Mouse (Mus musculus) skeletal muscle tissue, adult 2 months (tissue): ENCODE results near the gene Gm34653.
"Not testable (repeated sequence)": the region's sequence is repeated elsewhere in the genome, so short reads cannot be mapped to it uniquely, and the experiment has no call there.

Source experiments
- DNase-seq: peaks from one replicate; pipeline ENCODE4 v3.0.0-alpha.2; 2012; ENCODE audit warnings: low read depth, low spot score

Gm34653 gene

DNA sequence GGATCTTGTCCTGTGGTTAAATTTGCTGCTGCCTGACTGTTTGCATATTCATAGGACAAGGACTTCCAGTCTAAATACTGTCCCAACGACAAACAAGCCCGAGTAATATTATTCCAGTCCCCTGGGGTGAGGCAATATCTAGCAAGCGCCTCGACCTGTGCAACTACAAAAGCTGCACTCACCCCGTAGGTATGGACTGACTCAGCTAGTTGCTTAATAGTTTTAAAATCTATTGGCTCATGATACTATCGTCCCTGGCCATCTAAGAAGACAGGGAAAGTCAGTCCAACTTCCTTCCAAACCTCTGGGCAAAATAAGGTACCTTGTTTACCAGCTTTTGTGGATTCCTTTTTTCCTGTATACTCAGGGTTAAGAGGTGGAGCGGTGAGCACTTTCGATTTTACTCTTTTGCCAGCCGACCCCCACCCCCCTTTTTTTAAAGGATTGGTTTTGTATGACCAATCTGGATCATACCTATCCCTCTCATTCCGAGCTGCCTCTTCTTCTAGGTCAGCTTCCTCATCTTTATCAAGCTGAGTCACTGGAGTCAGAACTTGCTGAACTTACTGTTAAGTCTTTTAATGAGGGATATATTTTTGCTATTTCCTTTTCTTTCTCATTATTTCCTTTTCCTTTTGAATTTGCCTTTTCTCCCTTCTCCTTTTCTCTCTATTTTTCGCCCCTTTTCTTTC is at the start of gene Gm34653:
Gene Gm34653, plus strand, starts transcription at position 242 of the 692 bp plus-strand sequence.
- not testable (repeated sequence) for DNase-seq

DNA sequence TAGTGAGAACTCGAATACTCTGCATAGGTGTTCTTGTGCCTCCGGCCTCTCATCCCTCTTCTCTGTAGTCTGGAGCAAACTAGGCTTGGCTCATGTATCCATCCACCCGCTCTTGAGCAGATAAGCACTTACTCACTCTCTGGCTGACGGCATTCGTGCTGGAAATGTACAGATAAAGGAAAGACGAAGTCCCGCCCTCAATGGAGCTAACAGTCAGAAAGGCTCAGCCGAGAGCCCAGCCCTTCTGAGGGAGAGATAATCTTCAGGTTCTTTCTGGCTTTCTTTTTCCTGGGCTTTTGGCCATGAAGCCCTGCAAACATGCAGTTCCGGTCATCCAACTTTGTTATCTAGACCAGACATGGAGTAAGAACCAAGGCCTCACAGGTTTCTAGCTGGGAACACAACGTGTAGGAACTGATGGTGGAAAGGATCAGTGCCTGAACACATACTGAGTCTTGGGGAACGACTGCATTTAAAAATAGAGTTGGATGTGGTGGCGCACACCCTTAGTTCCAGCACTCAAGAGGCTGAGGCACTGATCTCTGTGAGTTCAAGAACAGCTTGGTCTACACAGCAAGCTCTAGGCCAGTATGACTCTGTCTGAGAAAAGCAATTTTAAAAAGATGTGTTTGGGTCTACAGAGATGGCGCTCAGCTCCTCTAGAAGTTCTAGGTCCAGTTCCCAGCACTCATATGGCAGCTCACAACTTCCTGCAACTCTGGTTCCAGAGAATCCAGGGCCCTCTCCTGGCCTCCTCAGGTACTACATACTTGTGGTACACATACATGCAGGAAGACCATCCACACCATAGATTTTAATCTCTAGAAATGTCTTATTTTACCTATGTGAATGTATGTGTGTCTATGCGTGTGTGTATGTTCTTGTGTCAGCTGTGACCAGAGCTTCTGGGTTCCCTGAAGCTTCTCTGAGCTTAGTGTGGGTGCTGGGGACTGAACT is 49.5 kb upstream of the Gm34653 start:
- no peak for DNase-seq

DNA sequence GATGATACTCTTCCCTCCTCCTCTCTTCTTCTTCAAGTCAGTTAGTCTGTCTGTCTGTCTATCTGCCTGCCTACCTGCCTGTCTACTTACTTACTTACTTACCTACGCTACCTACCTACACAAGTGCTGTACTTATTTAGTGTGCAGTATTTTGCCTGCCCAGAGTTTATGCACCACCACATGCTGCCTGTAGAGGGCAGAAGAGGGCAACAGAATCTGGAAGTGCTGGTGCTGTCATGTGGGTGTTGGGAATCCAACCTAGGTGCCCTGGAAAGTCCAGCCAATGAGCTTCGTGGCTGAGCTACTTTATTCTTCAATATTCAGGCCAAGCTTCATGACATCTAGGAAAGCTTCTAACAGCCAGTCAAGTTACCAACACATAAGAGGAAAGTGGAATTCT is 48.7 kb upstream of the Gm34653 start:
- DNase-seq = no peak

DNA sequence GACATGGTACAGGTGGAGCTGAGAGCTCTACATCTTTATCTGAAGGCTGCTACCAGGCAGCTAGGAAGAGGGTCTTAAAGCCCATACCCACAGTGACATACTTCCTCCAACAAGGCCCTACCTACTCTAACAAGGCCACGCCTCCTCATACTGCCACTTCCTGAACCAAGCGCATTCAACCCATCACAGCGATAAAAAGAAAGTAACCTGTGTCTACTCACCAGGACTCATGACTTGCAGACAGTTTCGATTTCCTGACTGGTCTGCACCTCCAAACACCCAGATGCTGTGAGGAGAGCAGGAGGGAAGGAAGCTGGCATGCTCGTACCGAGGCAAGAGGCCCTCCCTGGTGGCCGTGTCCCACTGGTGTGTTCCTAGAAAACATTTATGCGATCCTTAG is 42.5 kb upstream of the Gm34653 start:
- DNase-seq = no peak

DNA sequence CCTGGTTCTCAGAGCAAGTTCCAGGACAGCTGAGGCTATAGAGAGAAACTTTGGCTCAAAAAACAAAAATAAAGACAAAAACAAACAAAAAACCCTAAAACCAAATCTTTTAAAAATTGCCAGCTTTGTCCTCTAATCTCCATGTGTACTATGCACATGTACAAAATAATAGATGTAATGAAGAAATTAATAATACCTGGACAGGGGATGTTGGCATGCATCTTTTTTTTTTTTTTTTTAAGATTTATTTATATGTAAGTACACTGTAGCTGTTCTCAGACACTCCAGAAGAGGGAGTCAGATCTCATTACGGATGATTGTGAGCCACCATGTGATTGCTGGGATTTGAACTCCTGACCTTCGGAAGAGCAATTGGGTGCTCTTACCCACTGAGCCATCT is 40.3 kb upstream of the Gm34653 start:
- DNase-seq = not testable (repeated sequence)

DNA sequence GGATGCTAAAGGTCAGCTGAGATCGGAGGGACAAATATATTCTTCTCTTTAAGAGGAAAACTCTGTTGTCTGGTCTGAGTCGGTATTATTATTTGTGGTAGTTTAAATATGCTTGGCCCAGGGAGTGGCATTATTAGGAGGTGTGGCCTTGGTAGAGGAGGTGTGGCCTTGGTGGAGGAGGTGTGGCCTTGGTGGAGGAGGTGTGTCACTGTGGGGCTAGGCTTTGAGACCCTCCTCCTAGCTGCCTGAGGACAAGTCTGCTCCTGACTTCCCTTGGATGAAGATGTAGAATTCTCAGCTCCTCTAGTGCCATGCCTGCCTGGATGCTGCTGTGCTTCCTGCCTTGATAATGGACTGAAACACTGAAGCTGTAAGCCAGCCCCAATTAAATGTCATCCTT is 38.3 kb upstream of the Gm34653 start:
- DNase-seq = no peak

DNA sequence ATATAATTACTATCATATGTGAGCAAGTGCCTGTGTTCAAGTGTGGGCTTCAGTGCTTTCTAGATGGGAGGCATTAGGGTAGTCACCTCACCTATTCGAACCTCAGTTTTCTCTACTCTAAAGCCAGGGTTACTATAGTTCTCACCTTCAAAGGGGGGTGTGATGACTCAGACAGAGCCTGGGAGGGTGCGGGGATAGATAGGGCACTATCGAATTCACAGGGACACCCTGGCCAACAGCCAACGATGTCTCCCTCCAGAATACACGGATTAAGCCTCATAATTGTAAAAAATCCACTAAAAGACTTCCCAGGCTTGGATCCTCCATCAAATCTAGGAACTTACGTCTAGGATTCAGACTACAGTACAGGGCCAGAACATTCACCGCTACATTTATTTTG is 37.4 kb upstream of the Gm34653 start:
- no peak for DNase-seq

DNA sequence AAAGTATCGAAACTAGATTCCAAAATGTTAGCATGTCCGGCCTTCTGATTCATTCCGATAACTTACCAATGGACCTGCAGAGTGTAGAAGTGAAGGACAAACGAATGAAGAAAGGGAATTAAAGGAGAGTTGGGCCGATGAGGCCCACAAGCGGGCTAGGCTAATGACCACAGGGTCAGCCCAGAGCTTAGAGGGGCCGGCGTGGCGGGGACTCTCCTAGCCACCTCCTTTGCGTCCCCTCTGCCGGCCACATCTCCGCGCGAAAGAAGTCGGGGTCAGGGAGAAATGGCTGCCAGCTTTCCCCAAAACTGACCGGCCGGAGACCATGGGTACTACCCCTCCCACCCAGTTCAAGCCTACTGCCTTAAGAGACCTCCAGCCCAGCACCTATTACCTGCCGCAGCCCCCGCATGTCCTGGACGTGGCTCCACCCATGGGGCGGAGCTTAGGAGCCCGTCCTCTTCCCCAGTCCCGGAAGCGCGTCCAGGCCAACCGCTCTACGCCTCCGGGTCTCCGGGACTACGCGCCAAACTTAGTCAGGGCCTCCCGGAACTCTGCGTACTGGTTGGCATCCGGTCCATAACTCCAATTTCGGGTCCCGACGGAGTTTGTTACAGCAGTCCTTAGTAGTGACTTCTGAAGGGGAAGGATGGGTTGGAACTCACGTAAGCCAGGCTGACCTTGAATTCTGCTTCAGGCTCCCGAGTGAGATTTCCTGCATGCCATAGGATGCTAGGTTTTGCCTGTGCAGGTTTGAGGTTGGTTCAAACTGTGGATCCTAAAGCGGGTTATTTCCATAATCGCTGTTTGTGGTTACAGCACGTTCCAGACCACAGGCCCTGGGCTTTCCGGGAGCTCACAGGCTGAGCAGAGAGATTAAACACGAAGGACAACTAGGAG is 33.2 kb upstream of the Gm34653 start, which contains the start of gene Rabepk:
Gene Rabepk, minus strand, starts transcription at position 556 of the 900 bp plus-strand sequence.
- DNase-seq = peak; percentile 83

DNA sequence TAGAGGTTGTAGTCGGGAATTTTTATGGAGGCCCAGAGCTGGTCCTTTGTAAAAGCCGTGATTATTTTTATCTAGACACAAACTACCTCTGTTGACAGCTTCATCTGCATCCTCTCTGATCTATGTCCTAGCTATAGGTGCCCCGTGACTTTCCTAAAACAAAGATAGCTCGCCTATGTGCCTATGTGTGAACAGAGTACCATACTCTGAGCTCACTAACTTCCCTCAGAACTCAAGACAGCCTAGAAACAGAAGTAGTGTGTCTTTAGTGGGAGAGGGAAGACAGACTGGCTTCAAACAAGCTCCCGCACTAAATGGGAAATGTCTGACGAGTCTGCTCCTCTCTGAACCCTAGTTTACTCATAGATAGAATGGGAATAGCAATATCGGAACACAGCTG is 32.4 kb upstream of the Gm34653 start:
- no peak for DNase-seq

DNA sequence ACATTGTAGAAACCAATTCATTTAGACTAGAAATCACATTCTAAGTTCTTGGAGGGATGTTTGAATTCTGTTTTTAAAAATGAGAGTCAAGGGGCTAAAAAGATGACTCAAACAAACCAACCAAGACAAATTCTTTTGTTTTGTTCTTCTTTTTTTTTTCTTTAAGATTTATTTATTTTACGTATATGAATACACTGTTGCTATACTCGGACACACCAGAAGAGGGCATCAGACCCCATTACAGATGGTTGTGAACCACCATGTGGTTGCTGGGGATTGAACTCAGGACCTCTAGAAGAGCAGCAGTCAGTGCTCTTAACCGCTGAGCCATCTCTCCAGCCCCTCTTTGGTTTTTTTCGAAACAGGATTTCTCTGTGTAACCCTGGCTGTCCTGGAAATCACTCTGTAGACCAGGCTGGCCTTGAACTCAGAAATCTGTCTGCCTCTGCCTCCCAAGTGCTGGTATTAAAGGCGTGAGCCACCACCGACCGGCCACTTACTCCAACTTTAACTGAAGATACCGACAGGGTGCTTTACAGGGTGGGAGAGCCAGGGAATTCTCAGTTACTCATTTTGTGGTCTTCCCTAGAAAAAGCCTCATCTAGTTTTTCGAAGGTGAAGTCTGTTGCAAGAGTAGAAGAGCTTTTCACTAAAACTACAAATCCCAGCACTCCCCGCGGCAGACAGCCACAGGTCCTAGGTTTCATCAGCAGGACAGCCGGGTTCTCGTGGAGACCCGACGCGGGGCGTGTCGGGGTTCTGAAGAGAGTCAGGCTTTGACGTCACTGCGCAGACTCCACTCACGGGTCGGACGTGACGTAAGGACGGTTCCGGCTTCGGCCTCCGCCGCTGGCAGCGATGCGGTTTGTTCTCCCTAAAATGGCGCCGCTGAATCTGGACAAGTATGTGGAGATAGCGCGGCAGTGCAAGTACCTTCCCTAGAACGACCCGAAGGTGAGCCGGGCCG is 31.0 kb upstream of the Gm34653 start:
- peak; percentile 99 for DNase-seq

DNA sequence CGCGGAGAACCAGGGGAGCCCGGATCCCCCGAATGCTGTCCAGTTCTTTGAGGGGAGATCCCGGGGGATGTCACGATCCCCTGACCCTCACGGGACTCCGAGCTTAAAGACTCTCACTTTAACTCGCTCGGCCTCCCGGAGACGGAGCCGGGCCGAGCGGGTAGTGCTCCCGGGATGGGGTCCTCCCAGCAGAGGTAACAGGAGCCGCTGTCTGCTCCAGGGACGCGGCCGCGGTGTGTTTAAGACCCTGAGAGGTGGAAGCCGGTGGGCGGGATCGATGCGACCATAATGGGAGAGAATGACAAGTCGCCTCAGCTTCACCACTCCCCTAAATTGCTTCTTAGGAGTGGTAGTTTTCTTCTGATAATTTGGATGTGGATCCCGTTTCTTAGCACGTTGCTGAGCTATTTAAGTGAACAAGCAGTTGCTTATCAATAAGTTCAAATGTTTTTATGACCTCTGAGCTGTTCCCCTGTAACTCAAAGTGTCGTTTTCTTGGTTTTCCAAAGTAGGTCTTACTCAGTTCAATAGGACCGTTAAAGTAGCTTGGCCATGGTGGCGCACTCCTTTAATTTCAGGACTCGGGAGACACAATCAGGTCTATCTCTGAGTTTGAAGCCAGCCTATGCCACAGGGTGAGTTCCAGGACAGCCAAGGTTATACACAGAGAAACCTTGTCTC is 30.1 kb upstream of the Gm34653 start:
- not testable (repeated sequence) for DNase-seq

DNA sequence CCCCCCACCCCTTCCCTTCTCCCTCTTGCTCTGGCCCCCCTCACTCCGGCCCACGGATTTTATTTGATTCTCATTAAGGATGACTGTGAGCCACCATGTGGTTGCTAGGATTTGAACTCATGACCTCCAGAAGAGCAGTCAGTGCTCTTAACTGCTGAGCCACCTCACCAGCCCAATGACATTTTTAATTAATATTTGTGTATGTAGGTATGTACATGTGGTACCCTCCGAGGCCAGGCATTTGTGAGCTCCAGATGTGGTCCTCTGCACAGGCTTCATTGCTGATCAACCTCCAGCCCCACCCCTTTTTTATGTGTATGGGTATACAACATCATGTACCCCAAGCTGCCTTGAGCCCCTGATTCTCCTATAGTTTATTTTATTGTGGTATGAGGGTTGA is 29.1 kb upstream of the Gm34653 start:
- DNase-seq = no peak

DNA sequence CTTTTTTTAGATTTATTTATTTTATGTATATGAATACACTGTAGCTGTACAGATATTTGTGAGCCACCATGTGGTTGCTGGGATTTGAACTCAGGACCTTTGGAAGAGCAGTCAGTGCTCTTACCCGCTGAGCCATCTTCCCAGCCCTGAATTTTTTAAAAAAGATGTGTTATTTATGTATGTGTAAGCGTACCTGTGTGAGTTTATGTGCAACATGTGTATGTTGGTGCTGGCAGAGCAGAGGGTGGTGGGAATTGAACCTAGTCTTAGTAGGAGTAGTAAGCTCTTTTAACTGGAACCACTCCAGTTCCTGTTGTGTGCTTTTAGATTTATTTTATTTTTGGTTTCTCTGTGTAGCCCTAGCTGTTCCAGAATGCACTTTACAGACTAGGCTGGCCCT is 28.6 kb upstream of the Gm34653 start:
- DNase-seq = no peak

DNA sequence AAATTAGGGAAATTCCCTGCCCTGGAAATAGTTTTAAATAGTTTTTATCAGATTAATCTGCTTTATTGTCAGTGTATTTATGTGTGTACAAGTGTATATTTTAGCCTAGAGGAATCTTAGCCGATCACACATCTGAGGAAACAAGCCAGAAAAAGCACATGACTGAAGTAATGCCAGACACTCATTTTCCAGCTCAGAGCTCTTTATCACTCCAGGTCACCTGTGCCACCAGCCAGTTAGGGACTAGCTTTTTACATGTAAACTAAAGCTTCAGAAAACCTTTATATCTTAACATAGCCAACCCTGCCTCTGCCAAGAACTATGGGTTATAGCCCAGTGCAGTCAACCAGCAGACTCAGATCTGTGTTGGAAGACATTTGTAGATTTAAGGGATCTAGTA is 28.0 kb upstream of the Gm34653 start:
- no peak for DNase-seq

DNA sequence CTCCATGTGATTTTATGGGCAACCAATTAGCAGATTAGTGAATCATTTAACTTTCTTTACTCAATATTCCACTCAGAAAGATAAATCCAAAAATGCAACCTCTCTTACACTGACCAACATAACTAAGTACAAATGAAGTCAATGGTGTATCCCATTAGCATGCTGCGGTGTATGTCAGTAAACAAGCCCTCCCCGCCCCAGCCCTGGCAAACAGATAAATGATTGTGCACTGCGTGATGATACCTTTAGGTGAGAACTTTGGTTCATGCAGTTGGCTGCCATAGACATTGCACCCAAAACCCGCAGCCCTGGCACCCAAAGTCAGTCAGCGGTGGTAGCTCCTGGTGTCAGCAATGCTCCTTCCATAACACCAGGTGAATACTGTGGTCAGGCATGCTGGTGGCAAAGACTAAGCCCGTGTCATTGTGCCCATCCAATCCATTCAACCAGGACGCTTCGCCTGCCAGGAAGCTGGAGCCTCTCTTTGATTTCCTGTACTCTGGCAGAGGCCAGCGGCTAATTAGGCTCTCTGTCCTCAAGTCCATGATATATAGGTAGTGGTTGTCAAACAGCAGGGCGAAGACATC is 27.4 kb upstream of the Gm34653 start:
- no peak for DNase-seq

DNA sequence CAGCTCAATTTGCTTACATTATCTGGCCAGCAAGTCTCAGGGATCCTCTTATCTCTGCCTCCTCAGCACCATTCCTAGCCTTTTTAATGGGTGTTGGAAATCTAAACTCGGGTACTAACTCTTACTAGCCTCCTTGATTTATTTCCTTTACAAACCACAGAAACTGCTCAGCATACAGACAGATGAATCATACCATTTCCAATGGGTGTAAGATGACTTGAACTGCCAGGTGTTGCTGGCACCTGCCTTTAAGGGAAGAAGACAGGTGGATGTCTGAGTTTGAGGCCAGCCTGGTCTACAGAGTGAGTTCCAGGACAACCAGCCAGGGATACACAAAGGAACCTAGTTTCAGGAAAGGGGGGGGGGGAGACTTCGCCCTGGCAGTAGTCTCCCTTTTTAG is 24.8 kb upstream of the Gm34653 start:
- DNase-seq = no peak

DNA sequence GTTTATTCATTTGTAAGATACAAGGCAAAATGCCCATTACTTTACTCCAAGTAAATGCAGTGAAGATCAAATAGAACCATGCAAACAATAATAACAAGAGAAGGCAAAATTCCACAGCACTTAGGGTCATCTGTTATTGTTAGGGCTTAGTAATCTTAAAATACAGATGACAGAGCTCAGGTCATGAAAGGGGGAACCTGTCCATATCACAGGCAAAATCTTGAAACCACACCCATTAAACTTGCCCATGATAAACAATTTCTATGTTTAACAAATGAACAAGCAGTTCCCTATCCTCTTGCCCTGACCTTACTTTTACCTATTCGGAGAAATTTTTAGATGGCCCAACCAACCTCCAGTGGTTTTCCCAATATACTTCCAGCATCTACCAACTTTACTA is 23.2 kb upstream of the Gm34653 start:
- no peak for DNase-seq

DNA sequence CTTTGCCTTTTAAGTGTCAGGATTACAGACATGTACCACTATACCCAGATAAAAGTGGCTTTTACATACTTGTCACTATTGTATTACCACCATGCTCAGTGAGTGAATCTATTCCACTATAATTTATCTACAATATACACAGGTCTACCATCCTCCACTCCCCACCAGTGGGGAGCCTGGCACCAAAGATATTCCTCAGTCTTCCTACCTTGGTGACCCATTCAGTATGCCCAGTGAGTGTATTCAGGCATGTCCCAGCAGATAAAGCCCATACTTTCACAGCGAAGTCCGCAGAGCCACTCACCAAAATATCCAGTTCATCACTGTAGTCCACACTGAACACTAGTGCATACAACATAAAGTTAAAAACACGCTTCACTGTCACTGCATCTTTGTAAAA is 22.0 kb upstream of the Gm34653 start:
- no peak for DNase-seq

DNA sequence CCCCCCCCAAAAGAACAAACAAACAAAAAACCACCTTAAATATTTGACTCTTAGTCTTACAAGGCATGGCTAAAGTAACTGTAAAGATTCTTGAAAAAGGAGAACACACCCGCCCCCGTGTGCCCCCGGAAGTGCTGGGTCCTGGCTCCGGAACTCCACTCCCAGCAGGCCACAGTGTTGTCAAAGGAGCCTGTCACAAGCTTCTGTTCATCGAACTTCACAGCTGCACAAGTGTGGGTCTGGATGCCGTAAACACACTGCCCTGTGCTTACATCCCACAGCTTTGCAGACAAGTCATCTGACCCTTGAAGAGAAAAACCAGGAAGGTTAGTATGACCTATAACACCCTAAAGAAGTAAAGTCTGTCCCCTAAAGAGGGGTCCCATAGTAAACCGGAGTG is 20.1 kb upstream of the Gm34653 start:
- no peak for DNase-seq

DNA sequence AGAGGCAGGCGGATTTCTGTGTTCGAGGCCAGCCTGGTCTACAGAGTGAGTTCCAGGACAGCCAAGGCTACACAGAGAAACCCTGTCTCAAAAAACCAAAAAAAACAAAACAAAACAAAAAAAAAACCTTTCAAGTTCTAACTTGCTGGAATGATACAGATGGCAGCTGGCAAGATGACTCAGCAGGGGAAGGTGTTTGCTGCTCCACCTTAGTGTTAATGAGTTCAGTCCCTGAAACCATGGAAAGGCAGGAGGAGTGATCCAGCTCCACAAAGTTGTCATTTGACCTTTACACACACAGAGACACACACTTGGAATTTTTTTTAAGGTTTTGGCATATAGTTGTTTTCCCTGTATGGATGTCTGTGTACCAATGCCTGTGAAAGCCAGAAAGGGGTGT is 16.9 kb upstream of the Gm34653 start:
- DNase-seq = not testable (repeated sequence)
